Mouse (Mus musculus) limb, embryonic 10.5 days (tissue): ENCODE data around the gene Gm3839. TPM values are rescaled to one million over a fixed set of nuclear protein-coding genes. Genes with fewer than 3 reads are reported as not detected.

Experiments used
- microRNA-seq: library from miRNA; unstranded; fragments of <30 nt; microRNA quantifications from one replicate; pipeline ENCODE4, GENCODE M21; 2017
- polyA plus RNA-seq: library from polyadenylated mRNA; unstranded; fragments of >200 nt; fragmentation: Nextera tagmentation; extraction: Ambion mirVana; gene quantifications from 2 replicates; pipeline ENCODE4 v1.2.1, GENCODE M21; 2016

Gene Gm3839
- polyA plus RNA-seq, 1 experiment from 2014 or later, result 1.8 TPM

Small RNA genes within 50 kb of the gene (microRNA-seq; reads per million reads assigned to microRNA genes)
- not detected for gene Mir5124b

Other genes starting within 250 kb of the Gm3839 start
- 2.0 and 2.4 TPM in 2 replicates for gene Fhit, start 194.7 kb downstream of the Gm3839 start, polyA plus RNA-seq
- gene Ptprg, start 196.8 kb upstream of the Gm3839 start, polyA plus RNA-seq, result 40.3 and 42.8 TPM in 2 replicates